Comparison of ENCODE assay signal across 18 mouse cellular contexts in the genomic region with DNA sequence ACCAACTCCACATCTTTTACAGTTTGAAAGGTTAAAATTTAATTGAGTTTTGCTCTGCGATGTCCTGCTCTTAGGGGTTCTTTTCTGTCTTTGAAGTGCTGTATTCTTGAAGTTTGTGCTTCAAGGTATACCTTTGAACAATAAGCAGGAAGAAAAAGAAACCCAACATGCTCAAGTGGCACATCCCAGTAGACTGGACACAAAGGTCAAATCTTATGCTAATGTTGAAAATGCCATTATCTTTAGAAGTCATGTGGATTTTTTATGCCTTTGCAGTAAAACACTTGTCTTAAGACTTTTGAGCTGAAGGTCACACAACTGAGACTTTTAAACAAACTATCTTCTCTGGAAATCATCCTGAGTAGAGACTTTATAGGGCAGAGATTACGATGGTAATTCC.
"Had no signal": no experiment of that assay in that cellular context is flagged by ENCODE, and none has a peak within 500 bp of the region (broad histone marks: within the 10 kb centered on the region; RNA-seq: fewer than 3 reads in every experiment).

No protein-coding gene starts in this region.

- DNase-seq: liver, postnatal 0 days; lung, adult 2 months; lung, postnatal 14 days; lung, postnatal 36 days; right cerebral cortex, postnatal 14 days; thymus, adult 2 months; thymus, postnatal 25 days; thymus, postnatal 4 days had no signal

- H3K27me3 ChIP-seq: liver, embryonic 15.5 days; lung, embryonic 15.5 days; megakaryocyte, embryonic 14.5 days; midbrain, embryonic 15.5 days; neural tube, embryonic 12.5 days; stomach, embryonic 15.5 days had no signal

- H3K27ac ChIP-seq: liver, embryonic 15.5 days; lung, embryonic 15.5 days; macrophage; midbrain, embryonic 15.5 days; neural tube, embryonic 12.5 days; stomach, embryonic 15.5 days; stomach, postnatal 0 days had no signal

- H3K9ac ChIP-seq: liver, embryonic 15.5 days; liver, postnatal 0 days; lung, embryonic 15.5 days; midbrain, embryonic 15.5 days; neural tube, embryonic 12.5 days; stomach, embryonic 15.5 days had no signal

- H3K4me1 ChIP-seq: liver, embryonic 15.5 days; lung, embryonic 15.5 days; megakaryocyte, embryonic 14.5 days; midbrain, embryonic 15.5 days; neural tube, embryonic 12.5 days; stomach, embryonic 15.5 days had no signal

- H3K4me2 ChIP-seq: liver, embryonic 15.5 days; lung, embryonic 15.5 days; midbrain, embryonic 11.5 days; midbrain, embryonic 15.5 days; neural tube, embryonic 12.5 days; stomach, embryonic 15.5 days had no signal

- H3K4me3 ChIP-seq: liver, embryonic 15.5 days; lung, embryonic 15.5 days; megakaryocyte, embryonic 14.5 days; midbrain, embryonic 15.5 days; neural tube, embryonic 12.5 days; stomach, embryonic 15.5 days had no signal

- H3K9me3 ChIP-seq: liver, embryonic 15.5 days; lung, embryonic 15.5 days; midbrain, embryonic 15.5 days; neural tube, embryonic 12.5 days; stomach, embryonic 15.5 days had no signal

- H3K36me3 ChIP-seq: liver, embryonic 15.5 days; lung, embryonic 15.5 days; midbrain, embryonic 15.5 days; neural tube, embryonic 12.5 days; stomach, embryonic 15.5 days had no signal

- ATAC-seq: liver, postnatal 0 days; lung, postnatal 0 days; midbrain, embryonic 15.5 days had no signal
